ENCODE assay signal across 7 mouse cellular contexts in the genomic region with DNA sequence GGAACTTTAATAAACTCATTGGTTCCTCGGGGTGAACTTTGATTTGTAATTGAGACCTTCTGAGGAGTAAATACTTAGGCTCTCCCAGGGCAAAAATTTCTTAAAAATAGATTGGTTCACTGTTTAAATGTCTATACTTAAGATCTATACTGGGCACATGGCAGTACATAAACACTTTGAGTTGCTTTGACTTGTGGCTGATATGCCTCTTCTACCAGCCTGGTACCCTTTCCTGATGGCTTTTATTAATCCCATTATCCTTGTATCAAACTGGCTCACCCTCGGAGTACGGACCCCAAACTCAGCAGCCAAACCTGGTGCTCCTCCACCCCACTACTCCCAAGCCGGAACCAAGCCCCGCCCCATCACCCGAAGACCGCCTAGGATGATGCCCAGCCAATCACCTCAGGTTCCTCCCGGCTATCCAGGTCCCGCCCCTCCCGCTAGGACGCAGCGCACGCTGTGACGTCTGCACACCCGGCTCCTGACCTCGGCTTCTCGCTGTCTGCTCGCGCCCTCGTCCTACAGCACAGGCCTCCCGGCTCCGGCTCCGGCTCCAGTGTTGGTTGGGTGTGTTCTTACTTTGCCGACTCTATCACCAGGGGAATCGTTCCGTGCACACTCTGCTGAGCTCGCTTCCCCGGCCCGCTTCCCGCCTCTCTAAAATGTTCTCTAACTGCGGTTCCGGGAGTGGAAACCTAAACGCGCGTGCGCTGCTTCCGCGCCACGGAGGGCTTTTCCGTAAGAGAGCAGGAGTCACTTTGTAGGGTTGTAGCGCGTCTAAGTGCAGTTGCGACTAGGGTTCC. TPM values are rescaled to one million over a fixed set of nuclear protein-coding genes. Genes with fewer than 3 reads are reported as not detected.
A peak's percentile ranks its signal among the peaks of the same experiment; 100 is the strongest.
DNase-seq lines count a peak whose midpoint lies in the region; ATAC-seq lines count a peak whose summit lies in the region.

A gene (plus strand): TSS at position 464 of the 806 bp plus-strand sequence.

- ATAC-seq in embryonic facial prominence, embryonic 11.5 days (replicated peaks; ENCODE audit: insufficient number of reproducible peaks, low FRiP score, low TSS enrichment, low read depth): peak; percentile 96
- peak; percentile 96 for ATAC-seq in granulocyte monocyte progenitor cell, adult 5-6 weeks (replicated peaks; ENCODE audit: poor library complexity, severe bottlenecking)
- ATAC-seq in midbrain, embryonic 13.5 days: peak; percentile 99

- peak within 1 kb of the TSS; percentile 80 for H3K9ac ChIP-seq in embryonic facial prominence, embryonic 11.5 days (replicated peaks; ENCODE audit: low read length)
- H3K9ac ChIP-seq in midbrain, embryonic 13.5 days (replicated peaks): peak within 1 kb of the TSS; percentile 72

- WGBS in embryonic facial prominence, embryonic 11.5 days: under 1% methylated on average over 43 of the region's 43 CpGs
- under 1% methylated on average over 43 of the region's 43 CpGs for WGBS in limb, embryonic 10.5 days
- WGBS in midbrain, embryonic 13.5 days: under 1% methylated on average over 43 of the region's 43 CpGs

- H3K4me2 ChIP-seq in embryonic facial prominence, embryonic 11.5 days (ENCODE audit: low read depth, low read length): peak within 1 kb of the TSS; percentile 80
- H3K4me2 ChIP-seq in midbrain, embryonic 13.5 days (replicated peaks): peak within 1 kb of the TSS; percentile 74

- peak within 1 kb of the TSS; percentile 58 for H3K4me3 ChIP-seq in embryonic facial prominence, embryonic 11.5 days (ENCODE audit: low read depth, low read length)
- H3K4me3 ChIP-seq in limb, embryonic 10.5 days: peak within 1 kb of the TSS; percentile 74
- H3K4me3 ChIP-seq in midbrain, embryonic 13.5 days (replicated peaks): peak within 1 kb of the TSS; percentile 74

- H3K4me1 ChIP-seq in embryonic facial prominence, embryonic 11.5 days (ENCODE audit: control insufficient read depth, insufficient read depth, low read length): no peaks in the 10 kb centered on the region
- peaks cover 20% of the 10 kb centered on the region for H3K4me1 ChIP-seq in limb, embryonic 10.5 days
- H3K4me1 ChIP-seq in midbrain, embryonic 13.5 days (replicated peaks): peaks cover 20% of the 10 kb centered on the region

- peak; percentile 99 for DNase-seq in adrenal gland, postnatal 14 days
- DNase-seq in embryonic facial prominence, embryonic 11.5 days (ENCODE audit: low spot score): peak; percentile 94
- DNase-seq in kidney, adult 11 months: peak; percentile 94
- peak; percentile 95 for DNase-seq in limb, embryonic 10.5 days (ENCODE audit: low spot score)
- peak; percentile 88 for DNase-seq in spleen, adult 12 weeks (ENCODE audit: low spot score)

- no peaks in the 10 kb centered on the region for H3K27me3 ChIP-seq in embryonic facial prominence, embryonic 11.5 days (ENCODE audit: control insufficient read depth, insufficient read depth, low read length)
- no peaks in the 10 kb centered on the region for H3K27me3 ChIP-seq in limb, embryonic 10.5 days (ENCODE audit: low read depth, poor library complexity, severe bottlenecking)
- H3K27me3 ChIP-seq in midbrain, embryonic 13.5 days: no peaks in the 10 kb centered on the region

- H3K27ac ChIP-seq in embryonic facial prominence, embryonic 11.5 days (replicated peaks; ENCODE audit: low read depth, low read length): peak within 1 kb of the TSS; percentile 80
- H3K27ac ChIP-seq in limb, embryonic 10.5 days: peak within 1 kb of the TSS; percentile 89
- H3K27ac ChIP-seq in midbrain, embryonic 13.5 days: peak within 1 kb of the TSS; percentile 82

- H3K9me3 ChIP-seq in embryonic facial prominence, embryonic 11.5 days (replicated peaks; ENCODE audit: control insufficient read depth, low read length): no peaks in the 10 kb centered on the region
- H3K9me3 ChIP-seq in limb, embryonic 10.5 days (replicated peaks): no peaks in the 10 kb centered on the region
- no peaks in the 10 kb centered on the region for H3K9me3 ChIP-seq in midbrain, embryonic 13.5 days

- H3K36me3 ChIP-seq in embryonic facial prominence, embryonic 11.5 days (replicated peaks; ENCODE audit: control insufficient read depth, insufficient read depth, low read depth, low read length): peaks cover 4% of the 10 kb centered on the region
- peaks cover 77% of the 10 kb centered on the region for H3K36me3 ChIP-seq in limb, embryonic 10.5 days
- H3K36me3 ChIP-seq in midbrain, embryonic 13.5 days: peaks cover 46% of the 10 kb centered on the region

RNA-seq across cellular contexts. Expression of the gene that starts here (rescaled TPM):
- total RNA-seq in adrenal gland, postnatal 14 days (2021): 268 and 286 TPM in 2 replicates
- polyA plus RNA-seq in embryonic facial prominence, embryonic 11.5 days (2014; fragmentation: Nextera tagmentation; extraction: Ambion mirVana): 218 and 225 TPM in 2 replicates
- total RNA-seq in granulocyte monocyte progenitor cell, adult 5-6 weeks (2014; fragmentation: Nextera tagmentation): 199 and 201 TPM in 2 replicates
- total RNA-seq in granulocyte monocyte progenitor cell, adult 5-6 weeks (2017): 150 and 161 TPM in 2 replicates
- 205 and 216 TPM in 2 replicates for polyA plus RNA-seq in limb, embryonic 10.5 days (2016; fragmentation: Nextera tagmentation; extraction: Ambion mirVana)
- polyA plus RNA-seq in midbrain, embryonic 13.5 days (2015; fragmentation: Nextera tagmentation; extraction: Ambion mirVana): 124 and 135 TPM in 2 replicates

Comparison
In these comparisons a context has a peak if more than half of its experiments do, and no peak if none do; other contexts are left out.
1. Peak in every context shown above with its lines: DNase-seq, ATAC-seq, H3K4me3 ChIP-seq and H3K27ac ChIP-seq.